ENCODE assay signal across 25 mouse cellular contexts in genomic region chr13:23867405-23867804, GRCm38 (mm10). TPM values are rescaled to one million over a fixed set of nuclear protein-coding genes. Genes with fewer than 3 reads are reported as not detected.
A peak's percentile ranks its signal among the peaks of the same experiment; 100 is the strongest.
DNase-seq lines count a peak whose midpoint lies in the region; ATAC-seq and TF ChIP-seq lines count a peak whose summit lies in the region.
"Had no signal": no experiment of that assay in that cellular context is flagged by ENCODE, and none has a peak within 500 bp of the region (broad histone marks: within the 10 kb centered on the region; RNA-seq: fewer than 3 reads in every experiment).

Gene Slc17a1 (plus strand): TSS chr13:23867750.

- 78% methylated on average over 7 of the region's 7 CpGs for WGBS in limb, embryonic 13.5 days
- 90% methylated on average over 7 of the region's 7 CpGs for WGBS in limb, embryonic 10.5 days

- no peak within 1 kb of the TSS for H3K9ac ChIP-seq in limb, embryonic 13.5 days
- H3K9ac ChIP-seq: forebrain, embryonic 15.5 days; hindbrain, embryonic 13.5 days; intestine, embryonic 15.5 days; neural tube, embryonic 15.5 days had no signal

- 0 out of 2 replicates have a peak within 1 kb of the TSS, but pooled peaks have one; percentile 28 for H3K27ac ChIP-seq in limb, embryonic 13.5 days
- no peak within 1 kb of the TSS for H3K27ac ChIP-seq in limb, embryonic 10.5 days
- H3K27ac ChIP-seq in layer of hippocampus, adult 2 months = no peak within 1 kb of the TSS
- H3K27ac ChIP-seq: forebrain, embryonic 15.5 days; hindbrain, embryonic 13.5 days; intestine, embryonic 15.5 days; macrophage; neural tube, embryonic 15.5 days had no signal

- peaks cover 19% of the 10 kb centered on the region for H3K4me1 ChIP-seq in limb, embryonic 13.5 days
- H3K4me1 ChIP-seq in limb, embryonic 10.5 days = 0 out of 2 replicates have a peak, but pooled peaks cover 5% of the 10 kb centered on the region
- H3K4me1 ChIP-seq: forebrain, embryonic 15.5 days; hindbrain, embryonic 13.5 days; neural tube, embryonic 15.5 days had no signal

- no peak for ATAC-seq in limb, embryonic 13.5 days (ENCODE audit: low FRiP score, low read depth)
- peak; percentile 62 for ATAC-seq in megakaryocyte progenitor cell, adult 5-6 weeks (replicated peaks; ENCODE audit: poor library complexity)
- ATAC-seq: forebrain, embryonic 15.5 days; intestine, embryonic 15.5 days had no signal

- no peak for DNase-seq in limb, embryonic 10.5 days (ENCODE audit: low spot score)
- DNase-seq in brain, embryonic 14.5 days (ENCODE audit: low read depth) = peak; percentile 13
- DNase-seq in kidney, postnatal 14 days = peak; percentile 29
- DNase-seq in right cerebral cortex, postnatal 10 days (ENCODE audit: low spot score in 2 of 2) = no peak
- no peak for DNase-seq in layer of hippocampus, adult 2 months (ENCODE audit: low spot score in 2 of 2)
- DNase-seq: adrenal gland, adult 2 months; cerebellum, adult 11-12 months; cerebellum, postnatal 25 days; heart, postnatal 14 days; layer of hippocampus, adult 9-11 months; lung, adult 2 months; midbrain, embryonic 14.5 days; retina, postnatal 1 day; thymus, adult 2 months had no signal

- no peaks in the 10 kb centered on the region for H3K27me3 ChIP-seq in limb, embryonic 13.5 days
- H3K27me3 ChIP-seq in limb, embryonic 10.5 days (ENCODE audit: low read depth, poor library complexity, severe bottlenecking) = no peaks in the 10 kb centered on the region
- H3K27me3 ChIP-seq: forebrain, embryonic 15.5 days; hindbrain, embryonic 13.5 days; intestine, embryonic 15.5 days; neural tube, embryonic 15.5 days had no signal

- H3K4me3 ChIP-seq in limb, embryonic 13.5 days = no peak within 1 kb of the TSS
- no peak within 1 kb of the TSS for H3K4me3 ChIP-seq in limb, embryonic 10.5 days
- no peak within 1 kb of the TSS for H3K4me3 ChIP-seq in layer of hippocampus, adult 2 months
- H3K4me3 ChIP-seq: forebrain, embryonic 15.5 days; hindbrain, embryonic 13.5 days; intestine, embryonic 15.5 days; myocyte; neural tube, embryonic 15.5 days had no signal

- H3K4me2 ChIP-seq in limb, embryonic 13.5 days (replicated peaks) = no peak within 1 kb of the TSS
- H3K4me2 ChIP-seq: forebrain, embryonic 15.5 days; heart, embryonic 11.5 days; hindbrain, embryonic 13.5 days; intestine, embryonic 15.5 days; neural tube, embryonic 15.5 days had no signal

- H3K9me3 ChIP-seq in limb, embryonic 13.5 days = no peaks in the 10 kb centered on the region
- H3K9me3 ChIP-seq in limb, embryonic 10.5 days (replicated peaks) = no peaks in the 10 kb centered on the region
- H3K9me3 ChIP-seq: forebrain, embryonic 15.5 days; G1E; hindbrain, embryonic 13.5 days; intestine, embryonic 15.5 days; neural tube, embryonic 15.5 days had no signal

- no peaks in the 10 kb centered on the region for H3K36me3 ChIP-seq in limb, embryonic 13.5 days
- no peaks in the 10 kb centered on the region for H3K36me3 ChIP-seq in limb, embryonic 10.5 days
- H3K36me3 ChIP-seq: forebrain, embryonic 15.5 days; G1E; hindbrain, embryonic 13.5 days; intestine, embryonic 15.5 days; neural tube, embryonic 15.5 days had no signal

- no peak for TF ChIP-seq CTCF in brain, embryonic 14.5 days (IDR thresholded peaks at IDR 0.05; ENCODE audit: borderline replicate concordance, extremely low read depth, insufficient read depth, insufficient read length)
- TF ChIP-seq CTCF in layer of hippocampus, adult 2 months (conservative IDR thresholded peaks at IDR 0.05) = no peak

- TF ChIP-seq POLR2A in brain, embryonic 14.5 days (IDR thresholded peaks at IDR 0.05; ENCODE audit: borderline replicate concordance, extremely low read depth, insufficient read depth, insufficient read length, poor library complexity, severe bottlenecking) = no peak

RNA-seq across cellular contexts. Expression of gene Slc17a1, which starts in this region (rescaled TPM):
- polyA plus RNA-seq in limb, embryonic 13.5 days (2015; fragmentation: Nextera tagmentation; extraction: Ambion mirVana) = not detected in 2 replicates
- not detected in 2 replicates for polyA plus RNA-seq in limb, embryonic 10.5 days (2016; fragmentation: Nextera tagmentation; extraction: Ambion mirVana)
- not detected in 2 replicates for polyA plus RNA-seq in brain, embryonic 14.5 days (2012; rRNA removed)
- not detected in 2 replicates for total RNA-seq in megakaryocyte progenitor cell, adult 5-6 weeks (2015)
- not detected in 2 replicates for total RNA-seq in megakaryocyte progenitor cell, adult 5-6 weeks (2017)
- not detected for total RNA-seq in layer of hippocampus, adult 2 months (2021)
- total RNA-seq: heart, postnatal 14 days had no signal
- polyA plus RNA-seq: adrenal gland, adult 2 months; forebrain, embryonic 15.5 days; G1E; heart, embryonic 11.5 days; hindbrain, embryonic 13.5 days; lung, adult 2 months; macrophage; midbrain, embryonic 14.5 days; myocyte; neural tube, embryonic 15.5 days; stomach, embryonic 14.5 days had no signal

Comparison
In these comparisons a context has a peak if more than half of its experiments do, and no peak if none do; other contexts are left out.
1. Peak in DNase-seq in brain, embryonic 14.5 days; RNA of the gene not detected or under 1 TPM.
2. Peak in ATAC-seq in megakaryocyte progenitor cell, adult 5-6 weeks; RNA of the gene not detected or under 1 TPM.